Mouse (Mus musculus): ENCODE data around the gene Ciz1. TPM values are rescaled to one million over a fixed set of nuclear protein-coding genes. Genes with fewer than 3 reads are reported as not detected.

Gene Ciz1
- total RNA-seq, 2 experiments from 2014 or later, result 89.7 to 90.1 TPM

- TF ChIP-seq CTCF (IDR thresholded peaks at IDR 0.05), result no peak
- H3K4me3 ChIP-seq, result no peak overlapping the region
- DNase-seq (ENCODE audit: extremely low spot score in 1 of 2, low spot score in 2 of 2), result no peak
- no peak overlapping the region for H3K27ac ChIP-seq
- intact Hi-C loops (cut with DNase I), result no loop called here
These were observed 39.9 kb downstream of the Ciz1 start for GRCm38 (mm10) chr2:32392063-32392462.

- DNase-seq (ENCODE audit: extremely low spot score in 1 of 2, low spot score in 2 of 2), result no peak
- H3K27ac ChIP-seq, result peak overlapping the region; percentile 97
- intact Hi-C loops (cut with DNase I), result no loop called here
- TF ChIP-seq CTCF (IDR thresholded peaks at IDR 0.05), result peak; percentile 53
- H3K4me3 ChIP-seq, result peak overlapping the region; percentile 84
These were observed 42.8 kb downstream of the Ciz1 start for GRCm38 (mm10) chr2:32394973-32395372.

DNA sequence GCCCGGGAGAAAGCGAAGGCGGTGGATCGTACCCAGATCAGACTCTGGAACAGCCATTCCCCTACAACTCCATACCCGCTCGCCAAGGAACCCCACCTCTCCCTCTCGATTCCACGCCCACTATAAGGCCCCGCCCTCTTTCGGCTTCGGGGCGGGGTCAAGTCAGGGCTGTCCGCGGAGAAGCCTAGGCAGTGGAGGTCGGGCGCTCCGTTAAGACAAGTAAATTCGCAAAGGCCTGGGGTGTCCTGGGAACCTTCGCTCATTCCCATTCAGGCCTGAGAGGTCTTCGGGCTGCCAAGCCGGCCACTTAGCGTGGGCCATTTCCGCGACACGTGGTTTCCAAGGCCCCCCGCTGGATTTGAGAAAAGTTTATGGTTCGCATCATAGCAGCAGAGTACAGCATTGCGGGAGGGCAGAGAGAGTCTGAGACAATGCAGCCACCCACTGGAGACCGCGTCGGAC lies 43.4 kb downstream of the Ciz1 start, which contains the start of gene Ptges2:
Gene Ptges2, plus strand, starts transcription at position 413 of the 462 bp plus-strand sequence.
- TF ChIP-seq CTCF (IDR thresholded peaks at IDR 0.05), result no peak
- intact Hi-C loops (cut with DNase I), result no loop called here
- H3K27ac ChIP-seq, result peak within 1 kb of the TSS; percentile 97
- peak; percentile 85 to 91 for DNase-seq (ENCODE audit: extremely low spot score in 1 of 2, low spot score in 2 of 2)
- peak within 1 kb of the TSS; percentile 84 for H3K4me3 ChIP-seq

GRCm38 (mm10) chr2:32395946-32396621 lies 44.0 kb downstream of the Ciz1 start:
- TF ChIP-seq CTCF (IDR thresholded peaks at IDR 0.05), result no peak; the same call in 1 of the 2 replicates
- DNase-seq (ENCODE audit: extremely low spot score in 1 of 2, low spot score in 2 of 2), result peak; percentile 91 to 92
- Histone ChIP-seq H3K4me3 (peak overlapping the region; percentile 84), H3K27ac (peak overlapping the region; percentile 97)
- intact Hi-C loops (cut with DNase I), result loop anchor here (2.0 kb wide), 2 partner anchors 33 to 171 kb away; no protein-coding TSS in a partner anchor

- H3K4me3 ChIP-seq, result peak overlapping the region; percentile 84
- TF ChIP-seq CTCF (IDR thresholded peaks at IDR 0.05), result no peak
- H3K27ac ChIP-seq, result peak overlapping the region; percentile 97
- intact Hi-C loops (cut with DNase I), result loop anchor here (2.0 kb wide), 2 partner anchors 34 to 170 kb away; no protein-coding TSS in a partner anchor
- no peak for DNase-seq (ENCODE audit: extremely low spot score in 1 of 2, low spot score in 2 of 2)
These were observed 44.6 kb downstream of the Ciz1 start for GRCm38 (mm10) chr2:32396695-32397094.

DNA sequence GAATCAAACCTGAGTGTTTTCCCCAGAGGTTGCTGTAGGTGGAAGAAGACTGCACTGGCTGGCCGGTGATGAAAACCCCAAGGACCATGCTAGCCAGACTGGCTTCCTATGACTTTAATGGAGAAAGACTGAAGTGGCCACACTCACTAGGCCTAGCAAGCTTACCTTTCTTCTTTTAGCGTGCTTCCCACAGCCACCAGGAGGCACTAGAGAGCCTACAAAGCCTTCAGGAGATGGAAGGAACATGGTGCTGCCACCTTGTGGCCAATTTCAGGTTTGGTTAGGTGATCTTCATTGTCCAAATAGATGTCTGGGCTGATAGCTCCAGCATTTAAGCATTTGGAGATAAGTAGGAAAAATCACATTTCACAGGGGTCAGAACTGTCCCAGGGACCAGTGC lies 52.5 kb downstream of the Ciz1 start:
- intact Hi-C loops (cut with DNase I), result loop anchor here (1.0 kb wide), 1 partner anchor 83 kb away; no protein-coding TSS in a partner anchor
- peak; percentile 91 to 95 for DNase-seq (ENCODE audit: extremely low spot score in 1 of 2, low spot score in 2 of 2)
- Histone ChIP-seq H3K27ac (no peak overlapping the region), H3K4me3 (no peak overlapping the region)
- no peak; the same call in none of the 2 replicates for TF ChIP-seq CTCF (IDR thresholded peaks at IDR 0.05)

DNA sequence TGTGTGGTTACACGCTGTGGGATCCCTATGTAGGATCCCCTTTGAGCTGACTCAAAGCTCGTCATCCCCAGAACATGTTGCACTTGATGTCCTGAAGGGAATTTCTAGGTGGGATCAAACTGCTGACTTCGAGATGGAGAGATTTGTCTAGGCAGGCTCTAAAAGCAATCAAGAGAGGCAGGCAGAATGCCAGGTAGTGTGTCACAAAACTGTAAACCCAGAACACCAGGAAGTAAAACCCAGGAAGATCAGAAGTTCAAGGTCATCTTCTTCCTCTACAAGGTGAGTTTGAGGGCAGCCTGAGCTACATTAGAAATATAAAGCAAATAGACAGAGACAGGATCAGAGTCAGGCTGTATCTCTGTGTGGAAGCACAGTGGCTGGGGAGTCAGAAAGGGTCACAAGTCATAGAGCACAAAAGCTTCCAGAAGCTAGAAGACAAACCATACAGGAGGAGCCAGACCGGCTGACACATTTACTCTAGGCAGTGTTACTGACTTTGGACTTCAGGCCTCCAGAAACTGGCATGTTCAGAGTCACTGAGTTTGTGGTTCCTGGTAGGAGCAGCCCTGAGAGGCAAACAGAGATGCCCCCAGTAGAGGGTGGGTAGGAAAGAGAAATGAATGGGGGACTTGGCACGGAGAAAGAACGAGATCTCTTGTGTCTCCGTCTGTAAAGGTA lies 55.2 kb downstream of the Ciz1 start:
- intact Hi-C loops (cut with DNase I), result no loop called here
- Histone ChIP-seq H3K27ac (no peak overlapping the region), H3K4me3 (no peak overlapping the region)
- no peak for DNase-seq (ENCODE audit: extremely low spot score in 1 of 2, low spot score in 2 of 2)
- no peak for TF ChIP-seq CTCF (IDR thresholded peaks at IDR 0.05)

DNA sequence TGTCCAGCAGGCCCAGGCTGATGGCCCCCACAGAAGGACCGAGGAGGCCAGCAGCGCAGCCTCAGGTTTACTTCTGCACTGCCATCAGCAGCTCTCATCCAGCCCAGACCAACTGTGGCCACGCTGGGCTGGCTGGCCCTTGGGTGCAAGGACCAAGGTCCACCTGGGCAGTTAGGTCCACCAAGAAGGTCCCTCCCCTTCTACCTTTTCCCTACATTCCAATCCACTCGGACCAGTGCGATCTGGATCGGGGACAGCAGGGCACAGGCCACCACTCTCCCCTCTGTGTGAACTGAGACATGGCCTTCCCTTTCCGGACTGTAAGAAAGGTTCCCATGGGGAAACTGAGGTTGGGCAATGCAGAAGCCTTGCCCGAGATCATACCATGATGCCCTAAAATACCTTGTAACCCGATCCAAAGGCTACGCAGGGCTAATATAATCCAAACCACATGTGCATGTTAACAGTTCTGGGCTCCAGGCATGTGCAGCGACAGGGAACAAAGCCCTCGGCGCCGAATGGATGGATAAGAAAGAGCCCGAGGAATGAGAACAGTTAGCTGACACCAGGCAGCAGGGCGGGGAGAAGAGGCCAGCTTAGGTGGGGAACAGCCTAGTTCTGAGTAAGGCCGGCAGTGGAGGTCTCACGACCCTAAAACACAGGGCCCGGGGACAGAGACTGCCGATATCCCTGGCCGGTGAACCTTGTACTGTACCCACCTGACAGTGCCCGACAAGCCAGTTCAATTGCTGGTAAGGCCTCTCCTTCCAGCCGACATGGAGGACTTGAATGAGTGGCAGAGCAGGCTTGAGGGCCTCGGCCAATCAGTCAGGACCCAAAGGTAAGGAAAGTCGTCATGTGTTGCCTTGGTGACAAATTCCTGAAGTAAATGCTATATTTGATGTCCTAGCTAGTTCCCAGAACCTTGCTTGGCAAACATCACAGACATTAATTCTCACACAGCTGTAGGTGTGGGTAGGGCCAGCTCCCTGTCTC lies 56.6 kb downstream of the Ciz1 start:
- Histone ChIP-seq H3K27ac (no peak overlapping the region), H3K4me3 (no peak overlapping the region)
- intact Hi-C loops (cut with DNase I), result no loop called here
- DNase-seq (ENCODE audit: extremely low spot score in 1 of 2, low spot score in 2 of 2), result no peak
- TF ChIP-seq CTCF (IDR thresholded peaks at IDR 0.05), result no peak

DNA sequence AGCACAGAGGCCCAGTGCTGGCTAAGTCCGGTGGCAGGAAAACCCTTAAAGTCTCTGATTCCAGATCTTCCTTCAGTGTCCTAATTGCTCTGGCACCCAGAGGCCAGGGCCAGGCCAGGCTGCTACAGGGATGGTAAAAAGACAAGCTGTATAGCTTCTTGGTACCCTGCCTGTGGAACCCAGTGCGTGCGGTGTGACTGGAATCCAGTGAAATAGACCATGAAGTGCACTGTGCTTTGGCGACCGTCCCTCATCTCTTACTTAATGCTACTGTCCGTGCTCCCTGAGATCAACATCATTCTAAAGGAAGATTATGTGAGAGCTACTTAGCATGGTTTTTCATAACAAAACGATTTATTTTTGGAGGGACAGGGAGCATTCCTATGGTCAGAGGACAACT lies 59.3 kb downstream of the Ciz1 start:
- TF ChIP-seq CTCF (IDR thresholded peaks at IDR 0.05), result no peak
- Histone ChIP-seq H3K4me3 (no peak overlapping the region), H3K27ac (no peak overlapping the region)
- intact Hi-C loops (cut with DNase I), result no loop called here
- no peak for DNase-seq (ENCODE audit: extremely low spot score in 1 of 2, low spot score in 2 of 2)

DNA sequence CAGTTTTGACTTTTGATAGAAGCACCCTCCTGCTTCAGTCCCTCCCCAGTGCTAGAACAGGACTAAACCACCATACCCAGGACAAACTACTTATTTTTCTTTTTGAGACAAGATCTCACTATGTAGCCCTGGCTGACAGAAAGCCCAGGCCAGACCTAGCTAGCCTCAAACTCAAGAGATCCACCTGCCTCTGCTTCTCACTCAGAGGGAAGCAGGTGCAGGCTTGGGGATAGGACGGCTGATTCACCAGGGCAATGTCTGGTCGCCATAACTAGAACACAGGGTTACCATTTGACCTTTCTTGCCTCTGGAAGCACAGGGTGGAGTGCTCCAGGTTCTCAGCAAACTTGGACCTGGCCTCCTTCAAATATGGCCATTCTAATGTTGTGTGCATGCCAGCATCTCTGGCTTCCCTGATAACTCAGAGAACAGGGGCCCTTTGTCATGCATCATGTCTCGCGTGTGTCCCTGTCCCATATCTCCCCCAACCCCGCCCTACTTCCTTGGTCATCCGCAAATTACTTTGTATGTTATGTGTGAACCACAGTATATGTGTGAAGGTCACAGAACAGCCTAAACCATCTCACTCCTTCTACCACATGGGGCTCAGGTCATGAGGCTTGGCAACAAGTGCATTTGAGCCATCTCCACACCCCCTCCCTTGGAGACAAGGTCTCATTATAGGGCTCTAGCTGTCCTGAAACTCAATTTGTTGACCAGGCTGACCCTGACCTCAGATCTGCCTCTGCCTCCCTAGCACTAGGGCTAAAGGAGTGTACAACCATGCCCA lies 60.8 kb downstream of the Ciz1 start:
- Histone ChIP-seq H3K27ac (no peak overlapping the region), H3K4me3 (no peak overlapping the region)
- intact Hi-C loops (cut with DNase I), result no loop called here
- no peak for TF ChIP-seq CTCF (IDR thresholded peaks at IDR 0.05)
- no peak for DNase-seq (ENCODE audit: extremely low spot score in 1 of 2, low spot score in 2 of 2)

DNA sequence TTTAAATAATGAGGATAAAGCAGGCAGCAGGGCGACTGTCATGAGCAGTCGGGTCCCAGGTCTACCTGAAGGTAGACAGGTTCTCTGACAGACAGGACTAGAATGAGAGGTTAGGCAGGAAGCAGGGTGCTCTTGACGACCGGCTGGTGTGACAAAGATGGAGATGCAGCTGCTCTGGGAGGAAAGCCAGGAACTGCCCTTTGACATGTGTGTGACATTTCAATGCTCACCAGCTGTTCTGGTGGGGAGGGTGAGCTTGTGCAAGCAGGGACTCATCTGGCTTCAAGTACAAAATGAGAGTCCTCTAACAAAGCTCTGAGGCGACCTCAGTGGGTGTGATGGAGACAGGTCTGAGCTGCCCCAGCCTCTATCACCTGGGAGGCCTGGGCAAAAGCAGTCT lies 61.8 kb downstream of the Ciz1 start:
- no peak for TF ChIP-seq CTCF (IDR thresholded peaks at IDR 0.05)
- Histone ChIP-seq H3K4me3 (no peak overlapping the region), H3K27ac (no peak overlapping the region)
- intact Hi-C loops (cut with DNase I), result no loop called here
- DNase-seq (ENCODE audit: extremely low spot score in 1 of 2, low spot score in 2 of 2), result no peak

Measured in left cerebral cortex, adult 2 months (tissue).